Mouse (Mus musculus) forebrain, embryonic 16.5 days (tissue): ENCODE measurements around the gene Fbxl2. TPM values are rescaled to one million over a fixed set of nuclear protein-coding genes. Genes with fewer than 3 reads are reported as not detected.
"Not testable (repeated sequence)": the region's sequence is repeated elsewhere in the genome, so short reads cannot be mapped to it uniquely, and the experiment has no call there.

Experiments
- ATAC-seq: fragments of 200-750 bp; cut with Nextera tagmentation; 2 replicates; pipeline ENCODE4 v1.8.0; 2017; ENCODE audit warnings: mild to moderate bottlenecking, moderate library complexity
- H3K27ac ChIP-seq: fragments of 300-500 bp; sonication (generic); 2 replicates; pipeline ENCODE4 v1.5.1; 2014; ENCODE audit warnings: low read length, control low read depth
- H3K27me3 ChIP-seq: fragments of 300-500 bp; sonication (generic); replicated peaks from 2 replicates; pipeline ENCODE4 v1.6.1; 2014; ENCODE audit warnings: low read length; ENCODE audit not compliant: control insufficient read depth, insufficient read depth
- H3K36me3 ChIP-seq: fragments of 300-500 bp; sonication (generic); 2 replicates; pipeline ENCODE4 v1.6.1; 2014; ENCODE audit not compliant: control insufficient read depth, insufficient read depth
- H3K4me1 ChIP-seq: fragments of 300-500 bp; sonication (generic); replicated peaks from 2 replicates; pipeline ENCODE4 v1.6.1; 2014; ENCODE audit warnings: low read length; ENCODE audit not compliant: control insufficient read depth, insufficient read depth
- H3K4me2 ChIP-seq: fragments of 300-500 bp; sonication (generic); 2 replicates; pipeline ENCODE4 v1.6.1; 2014; ENCODE audit warnings: mild to moderate bottlenecking, low read length, control low read depth
- H3K4me3 ChIP-seq: fragments of 300-500 bp; sonication (generic); replicated peaks from 2 replicates; pipeline ENCODE4 v1.5.1; 2014; ENCODE audit warnings: mild to moderate bottlenecking, low read length, control low read depth
- H3K9ac ChIP-seq: fragments of 300-500 bp; sonication (generic); replicated peaks from 2 replicates; pipeline ENCODE4 v1.6.1; 2014; ENCODE audit warnings: low read depth, low read length, control low read depth
- H3K9me3 ChIP-seq: fragments of 300-500 bp; sonication (generic); 2 replicates; pipeline ENCODE4 v1.6.1; 2016; ENCODE audit warnings: low read length; ENCODE audit not compliant: control insufficient read depth
- WGBS: fragments of 180-500 bp; shearing (Covaris S2); extraction: QIAGEN DNeasy Blood & Tissue Kit; methylation state at CpG from one replicate; pipeline ENCODE4 v1.1.7; 2014; 5-methylcytosine and 5-hydroxymethylcytosine counted together
- polyA plus RNA-seq: library from polyadenylated mRNA; unstranded; fragments of >200 nt; fragmentation: Nextera tagmentation; extraction: Ambion mirVana; gene quantifications from 2 replicates; pipeline ENCODE4 v1.2.1, GENCODE M21; 2015

Fbxl2 gene
- 19.6 and 26.8 TPM in 2 replicates for polyA plus RNA-seq

DNA sequence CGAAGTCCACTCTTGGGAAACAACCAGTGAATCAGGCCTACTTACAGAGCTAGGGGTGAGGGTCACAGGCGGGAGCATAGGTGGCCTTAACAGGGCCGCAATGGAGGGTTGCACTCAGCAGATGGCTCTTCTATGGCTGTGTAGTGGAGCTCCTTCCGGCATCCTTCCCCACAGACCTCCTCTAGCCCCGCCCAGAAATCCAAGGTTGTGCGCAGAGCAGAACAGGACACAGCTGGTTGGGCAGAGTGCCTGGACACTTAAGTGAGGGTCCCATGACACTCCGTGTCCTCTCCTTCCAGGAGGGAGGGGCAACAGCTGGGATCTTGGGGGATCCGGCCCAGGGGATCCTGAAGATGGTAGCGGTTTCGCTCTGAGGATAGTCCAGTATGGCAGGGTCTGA lies at the start of gene Fbxl2:
Gene Fbxl2, minus strand, starts transcription at position 164 of the 400 bp plus-strand sequence.
- no peak within 1 kb of the TSS for H3K9ac ChIP-seq
- H3K27ac ChIP-seq, result no peak within 1 kb of the TSS
- H3K9me3 ChIP-seq, result no peaks in the 10 kb centered on the region
- H3K4me3 ChIP-seq, result no peak within 1 kb of the TSS
- no peaks in the 10 kb centered on the region for H3K36me3 ChIP-seq
- no peak for ATAC-seq
- H3K4me1 ChIP-seq, result no peaks in the 10 kb centered on the region
- H3K27me3 ChIP-seq, result no peaks in the 10 kb centered on the region
- 93% methylated on average over 10 of the region's 10 CpGs for WGBS
- H3K4me2 ChIP-seq, result no peak within 1 kb of the TSS

DNA sequence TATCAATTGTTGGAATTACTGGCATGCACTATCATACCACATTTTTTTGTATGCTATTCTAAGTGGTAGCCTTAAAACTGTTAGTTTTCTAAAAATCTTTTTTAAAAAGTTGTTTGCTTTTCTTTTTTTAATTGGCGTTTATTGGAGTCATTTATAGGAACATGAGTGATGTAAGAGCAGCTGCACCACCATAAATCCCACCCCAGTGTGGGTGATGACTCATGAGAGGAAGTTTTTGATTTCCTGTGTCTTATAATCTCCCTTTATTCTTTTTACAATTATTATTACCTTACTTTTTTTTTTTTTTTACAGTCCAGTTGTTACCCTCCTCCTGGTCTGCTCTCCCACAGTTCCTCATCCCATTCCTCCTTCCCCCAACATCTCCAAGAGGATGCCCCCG lies 48.9 kb upstream of the Fbxl2 start:
- Histone ChIP-seq H3K36me3 (no peaks in the 10 kb centered on the region), H3K9ac (no peak overlapping the region), H3K9me3 (no peaks in the 10 kb centered on the region), H3K4me2 (no peak overlapping the region), H3K4me3 (no peak overlapping the region), H3K27ac (no peak overlapping the region), H3K4me1 (no peaks in the 10 kb centered on the region), H3K27me3 (no peaks in the 10 kb centered on the region)
- ATAC-seq, result no peak
- WGBS, result 94% methylated on average over 2 of the region's 2 CpGs

DNA sequence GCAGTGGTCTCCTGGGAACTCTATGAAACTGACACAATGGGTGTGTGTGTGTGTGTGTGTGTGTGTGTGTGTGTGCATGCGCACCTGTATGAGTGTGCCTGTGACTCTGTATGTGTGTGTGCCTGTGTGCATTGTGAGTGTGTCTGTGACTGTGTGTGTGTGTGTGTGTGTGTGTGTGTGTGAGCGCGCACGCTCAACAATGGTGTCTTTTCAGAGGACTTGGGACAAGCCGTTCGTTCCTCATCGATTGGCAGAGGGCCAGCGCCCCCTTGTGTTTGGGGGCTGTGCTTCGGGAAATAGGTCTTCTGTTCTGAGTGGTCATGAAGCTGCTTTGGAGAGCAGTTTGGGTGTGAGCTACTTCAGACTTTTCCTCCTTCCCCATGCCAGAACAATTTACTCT lies 46.2 kb upstream of the Fbxl2 start:
- H3K9ac ChIP-seq, H3K4me2 ChIP-seq, H3K9me3 ChIP-seq, H3K36me3 ChIP-seq, H3K27ac ChIP-seq, ATAC-seq, H3K4me1 ChIP-seq, H3K4me3 ChIP-seq, H3K27me3 ChIP-seq: not testable (repeated sequence)
- whole genome bisulfite sequencing, result 13% methylated on average over 9 of the region's 9 CpGs

DNA sequence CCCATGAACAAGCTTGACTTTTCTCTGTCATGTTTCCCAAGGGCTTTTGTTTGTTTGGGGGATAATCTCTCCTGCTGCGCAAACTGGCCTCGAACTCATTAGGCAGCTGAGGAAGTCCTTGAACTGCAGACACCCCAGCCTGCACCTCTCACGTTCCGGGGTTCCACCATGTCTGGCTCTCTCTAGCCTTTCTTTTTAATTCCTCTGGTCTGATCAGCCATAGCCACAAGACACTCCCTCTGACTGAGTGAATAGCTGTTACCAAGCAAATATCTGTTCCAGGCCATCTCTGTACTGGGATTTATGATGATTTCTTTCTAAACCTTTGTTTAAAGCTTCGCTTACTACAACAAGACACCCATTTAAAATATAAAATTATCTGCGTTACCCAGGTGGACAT lies 42.9 kb upstream of the Fbxl2 start:
- H3K9me3 ChIP-seq, H3K27me3 ChIP-seq, H3K4me2 ChIP-seq, H3K27ac ChIP-seq, H3K4me3 ChIP-seq, ATAC-seq, H3K4me1 ChIP-seq, H3K9ac ChIP-seq, H3K36me3 ChIP-seq: not testable (repeated sequence)
- 84% methylated on average over 6 of the region's 6 CpGs for WGBS

DNA sequence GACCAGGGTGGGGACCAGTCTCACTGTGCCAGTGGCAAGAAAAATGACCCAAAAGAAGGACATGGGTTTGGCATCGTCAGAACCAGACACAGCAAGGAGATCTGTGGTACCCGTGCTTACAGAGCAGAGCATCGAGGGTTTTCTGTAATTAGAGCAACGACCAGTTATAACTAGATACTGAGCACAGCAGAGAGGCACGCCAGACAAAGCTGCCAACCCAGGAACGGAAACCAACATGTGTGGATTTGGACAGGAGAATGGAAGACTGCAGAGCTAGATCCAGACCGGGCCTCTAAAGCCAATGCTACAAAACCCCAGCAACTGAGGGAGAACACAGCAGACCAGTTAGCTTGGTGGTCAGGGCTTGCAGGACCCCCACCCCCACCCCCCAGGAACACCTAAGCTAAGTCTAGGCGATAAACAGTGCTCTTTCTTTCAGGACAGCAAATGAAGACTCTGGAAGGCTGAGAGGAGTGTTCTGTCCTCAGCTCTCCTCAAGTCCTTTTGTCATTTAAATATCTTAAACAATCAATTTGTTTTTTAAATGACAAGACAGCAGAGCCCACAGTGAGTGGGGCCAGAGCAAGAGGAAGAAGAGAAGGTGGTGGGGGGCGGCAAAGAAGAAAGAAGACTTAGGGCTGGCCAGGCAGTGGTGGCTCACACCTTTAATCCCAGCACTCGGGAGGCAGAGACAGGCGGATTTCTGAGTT lies 41.3 kb upstream of the Fbxl2 start:
- Histone ChIP-seq H3K4me3 (no peak overlapping the region), H3K27me3 (no peaks in the 10 kb centered on the region), H3K36me3 (no peaks in the 10 kb centered on the region), H3K4me2 (no peak overlapping the region), H3K9ac (no peak overlapping the region), H3K9me3 (no peaks in the 10 kb centered on the region), H3K27ac (no peak overlapping the region), H3K4me1 (no peaks in the 10 kb centered on the region)
- no peak for ATAC-seq
- 74% methylated on average over 11 of the region's 11 CpGs for WGBS

DNA sequence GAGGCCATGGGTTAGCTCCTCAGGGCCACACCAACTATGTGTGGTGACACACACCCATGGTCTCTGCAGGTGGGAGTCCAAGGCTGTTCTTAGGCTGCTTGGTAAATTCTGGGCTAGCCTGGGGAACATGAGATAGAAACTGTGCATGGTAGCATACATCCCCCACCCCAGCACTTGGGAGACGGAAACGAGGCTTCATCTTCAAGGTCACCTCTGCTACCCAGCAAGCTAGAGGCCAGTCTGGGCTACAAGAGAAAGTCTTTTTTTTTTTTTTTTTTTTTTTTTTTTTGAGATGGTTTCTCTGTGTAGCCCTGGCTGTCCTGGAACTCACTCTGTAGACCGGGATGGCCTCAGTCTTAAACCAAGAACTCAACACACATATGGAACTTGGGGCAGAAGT lies 40.4 kb upstream of the Fbxl2 start:
- H3K27ac ChIP-seq, result no peak overlapping the region
- H3K36me3 ChIP-seq, result no peaks in the 10 kb centered on the region
- no peak overlapping the region for H3K9ac ChIP-seq
- no peak overlapping the region for H3K4me3 ChIP-seq
- no peaks in the 10 kb centered on the region for H3K9me3 ChIP-seq
- 84% methylated on average over 3 of the region's 3 CpGs for WGBS
- no peak for ATAC-seq
- H3K27me3 ChIP-seq, result no peaks in the 10 kb centered on the region
- no peaks in the 10 kb centered on the region for H3K4me1 ChIP-seq
- no peak overlapping the region for H3K4me2 ChIP-seq

DNA sequence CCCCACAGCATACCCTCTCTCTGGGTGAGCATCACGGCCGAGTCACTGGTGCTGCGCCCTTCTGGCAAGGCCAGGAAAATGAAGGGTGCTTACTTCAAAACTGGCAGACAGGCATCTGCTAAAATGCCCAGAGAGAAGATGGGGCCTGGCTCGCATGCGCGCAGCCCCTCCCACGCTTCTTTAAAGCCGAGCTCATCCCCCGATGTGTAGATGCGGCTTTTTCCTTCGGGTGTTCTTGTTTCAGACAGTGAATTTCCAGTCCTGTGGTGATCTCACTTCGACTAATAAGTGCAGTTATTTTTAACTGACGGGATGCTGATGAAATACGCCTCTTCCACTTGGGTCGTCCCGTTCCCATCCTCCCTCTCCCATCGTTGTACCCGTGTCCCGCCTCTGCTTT lies 27.7 kb upstream of the Fbxl2 start:
- Histone ChIP-seq H3K27ac (no peak overlapping the region), H3K9me3 (no peaks in the 10 kb centered on the region), H3K4me1 (no peaks in the 10 kb centered on the region), H3K36me3 (no peaks in the 10 kb centered on the region), H3K4me3 (no peak overlapping the region), H3K4me2 (no peak overlapping the region), H3K27me3 (no peaks in the 10 kb centered on the region), H3K9ac (no peak overlapping the region)
- ATAC-seq, result no peak
- 87% methylated on average over 19 of the region's 19 CpGs for WGBS

DNA sequence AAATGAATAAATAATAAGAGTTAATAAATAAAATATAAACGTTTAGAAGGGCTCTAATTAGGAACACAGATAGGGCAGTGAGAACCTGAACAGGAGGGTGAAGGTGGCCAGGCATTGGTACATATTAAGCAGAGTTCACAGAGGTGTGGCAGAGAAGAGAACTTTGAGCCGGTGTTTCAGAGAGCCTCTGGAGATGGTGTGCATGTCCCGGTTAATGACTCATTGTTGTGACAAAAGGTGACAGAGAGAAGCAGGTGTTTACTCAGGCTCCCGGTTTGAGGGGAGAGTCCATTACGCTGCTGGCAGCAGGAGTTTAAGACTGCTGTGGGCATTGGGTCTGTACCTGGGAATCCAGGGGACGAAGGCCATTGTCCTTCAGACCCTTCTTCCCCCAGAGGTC lies 23.4 kb upstream of the Fbxl2 start:
- Histone ChIP-seq H3K4me2 (no peak overlapping the region), H3K4me1 (no peaks in the 10 kb centered on the region), H3K4me3 (no peak overlapping the region), H3K27me3 (no peaks in the 10 kb centered on the region), H3K27ac (no peak overlapping the region), H3K9ac (no peak overlapping the region), H3K36me3 (no peaks in the 10 kb centered on the region), H3K9me3 (no peaks in the 10 kb centered on the region)
- ATAC-seq, result no peak
- 64% methylated on average over 6 of the region's 6 CpGs for WGBS

DNA sequence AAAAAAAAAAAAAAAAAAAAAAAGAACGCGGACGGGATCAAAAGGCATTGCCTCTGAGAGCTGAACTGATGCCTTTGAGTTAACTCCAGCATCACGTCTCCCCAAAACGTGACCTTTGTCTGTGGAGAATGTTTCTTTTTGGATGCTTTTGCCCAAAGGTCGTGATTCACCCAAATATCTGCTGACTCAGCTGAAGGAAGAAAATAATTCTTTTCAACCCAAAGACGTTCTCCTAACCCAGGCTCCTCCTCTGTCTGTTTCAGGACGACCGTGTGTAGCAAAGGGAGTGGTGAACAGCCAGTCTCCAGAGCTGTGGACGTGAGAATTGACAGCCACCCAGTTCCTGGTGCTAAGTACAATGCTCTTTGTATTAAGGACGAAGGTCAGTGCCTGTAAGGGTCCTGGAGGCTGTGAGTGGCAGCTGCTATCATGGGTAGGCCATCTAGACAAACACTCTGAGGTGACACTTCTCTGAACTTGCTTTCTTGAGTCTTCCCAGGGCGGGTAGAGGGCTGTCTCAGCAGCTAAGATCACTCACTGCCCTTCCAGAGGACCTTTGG lies 22.6 kb upstream of the Fbxl2 start:
- no peak overlapping the region for H3K4me3 ChIP-seq
- no peak overlapping the region for H3K4me2 ChIP-seq
- no peaks in the 10 kb centered on the region for H3K36me3 ChIP-seq
- H3K4me1 ChIP-seq, result no peaks in the 10 kb centered on the region
- H3K9ac ChIP-seq, result no peak overlapping the region
- H3K27me3 ChIP-seq, result no peaks in the 10 kb centered on the region
- ATAC-seq, result no peak
- no peak overlapping the region for H3K27ac ChIP-seq
- WGBS, result 63% methylated on average over 12 of the region's 12 CpGs
- no peaks in the 10 kb centered on the region for H3K9me3 ChIP-seq
